Mouse (Mus musculus) E14TG2a.4 (cell line): ENCODE measurements around the gene Hist1h2be.
A peak's percentile ranks its signal among the peaks of the same experiment; 100 is the strongest.
"Not testable (repeated sequence)": the region's sequence is repeated elsewhere in the genome, so short reads cannot be mapped to it uniquely, and the experiment has no call there.

Source experiments
- H3K27me3 ChIP-seq: 2 replicates; pipeline ENCODE4 v1.6.1; 2014; ENCODE audit warnings: low read length, control low read depth; ENCODE audit not compliant: insufficient read depth
- H3K36me3 ChIP-seq: 2 replicates; pipeline ENCODE4 v1.6.1; 2014; ENCODE audit warnings: low read length, control low read depth; ENCODE audit not compliant: insufficient read depth
- H3K4me1 ChIP-seq: replicated peaks from 2 replicates; pipeline ENCODE4 v1.6.1; 2014; ENCODE audit warnings: low read depth, low read length, control low read depth
- H3K4me3 ChIP-seq: replicated peaks from 2 replicates; pipeline ENCODE4 v1.5.1; 2014; ENCODE audit warnings: mild to moderate bottlenecking, low read length
- H3K9me3 ChIP-seq: 2 replicates; pipeline ENCODE4 v1.6.1; 2014; ENCODE audit warnings: low read length, control low read depth
- CTCF ChIP-seq: conservative IDR thresholded peaks from 2 replicates; pipeline ENCODE4 v1.5.1; 2014; ENCODE audit warnings: low read length
- NANOG ChIP-seq: IDR thresholded peaks from 2 replicates; pipeline ENCODE4 v1.6.1; 2014; ENCODE audit warnings: borderline replicate concordance, low read length, mixed read lengths
- POU5F1 ChIP-seq: IDR thresholded peaks from 2 replicates; pipeline ENCODE4 v1.6.1; 2014; ENCODE audit warnings: low read length, borderline replicate concordance

Hist1h2be gene

DNA sequence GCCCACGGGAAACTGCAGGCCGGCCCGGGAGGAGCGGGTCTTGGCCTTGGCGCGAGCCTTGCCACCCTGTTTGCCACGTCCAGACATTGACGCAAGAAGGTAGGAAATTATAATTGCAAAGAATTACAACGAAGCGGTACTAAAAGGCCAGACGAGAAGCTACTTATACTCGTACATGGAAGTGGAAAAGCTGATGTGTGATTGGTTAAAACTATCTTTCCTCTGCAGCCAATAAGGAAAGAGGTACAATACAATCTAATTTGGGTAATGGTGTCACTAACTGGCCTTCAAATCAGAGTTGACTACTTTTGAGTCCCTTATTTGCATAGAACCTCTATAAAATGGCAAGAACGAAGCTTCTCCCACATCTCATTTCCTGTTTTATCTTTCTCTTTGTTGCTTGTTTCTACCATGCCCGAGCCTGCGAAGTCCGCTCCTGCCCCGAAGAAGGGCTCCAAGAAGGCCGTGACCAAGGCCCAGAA lies 49.9 kb downstream of the Hist1h2be start, which contains the start of the genes Hist1h2ae and Hist1h2bg:
Hist1h2ae (minus strand) TSS at position 199 of the 482 bp plus-strand sequence.
Hist1h2bg (plus strand) TSS at position 375 of the 482 bp plus-strand sequence.
- no peaks in the 10 kb centered on the region for H3K27me3 ChIP-seq
- no peaks in the 10 kb centered on the region for H3K36me3 ChIP-seq

DNA sequence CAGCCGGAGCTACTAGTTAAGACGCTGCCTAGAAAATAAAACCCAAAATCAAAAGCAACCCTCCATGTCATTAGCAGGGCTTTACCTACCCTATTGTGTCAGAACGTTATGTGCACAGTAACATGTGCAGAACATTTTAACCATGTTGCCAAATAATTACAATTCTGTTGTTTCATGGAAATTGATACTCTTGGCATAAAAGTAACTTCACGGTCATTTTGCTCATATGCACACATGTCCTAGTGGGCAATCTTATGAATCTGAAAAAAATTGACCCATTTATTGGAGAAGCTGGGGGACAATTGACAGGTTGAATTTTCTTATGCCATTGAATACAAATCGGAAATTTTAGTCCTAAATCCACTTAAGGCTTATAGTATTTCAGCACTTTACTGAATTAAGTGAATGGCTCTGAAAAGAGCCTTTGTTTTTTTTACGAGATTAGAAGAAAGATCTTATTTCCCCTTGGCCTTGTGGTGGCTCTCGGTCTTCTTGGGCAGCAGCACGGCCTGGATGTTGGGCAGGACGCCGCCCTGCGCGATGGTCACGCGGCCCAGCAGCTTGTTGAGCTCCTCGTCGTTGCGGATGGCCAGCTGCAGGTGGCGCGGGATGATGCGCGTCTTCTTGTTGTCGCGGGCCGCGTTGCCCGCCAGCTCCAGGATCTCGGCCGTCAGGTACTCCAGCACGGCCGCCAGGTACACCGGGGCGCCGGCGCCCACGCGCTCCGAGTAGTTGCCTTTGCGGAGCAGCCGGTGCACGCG lies 50.5 kb downstream of the Hist1h2be start:
- peak overlapping the region; percentile 69 for H3K4me3 ChIP-seq
- H3K27me3 ChIP-seq, H3K9me3 ChIP-seq, H3K36me3 ChIP-seq: not testable (repeated sequence)
- peaks cover 17% of the 10 kb centered on the region for H3K4me1 ChIP-seq

More for the DNA sequence above, 49.9 kb downstream of the Hist1h2be start, which contains the start of the genes Hist1h2ae and Hist1h2bg:
- Histone ChIP-seq H3K4me1 (peaks cover 14% of the 10 kb centered on the region), H3K9me3 (no peaks in the 10 kb centered on the region), H3K4me3 (peak within 1 kb of the TSS; percentile 69)
- TF ChIP-seq POU5F1: no peak
- no peak for TF ChIP-seq CTCF
- no peak for TF ChIP-seq NANOG

DNA sequence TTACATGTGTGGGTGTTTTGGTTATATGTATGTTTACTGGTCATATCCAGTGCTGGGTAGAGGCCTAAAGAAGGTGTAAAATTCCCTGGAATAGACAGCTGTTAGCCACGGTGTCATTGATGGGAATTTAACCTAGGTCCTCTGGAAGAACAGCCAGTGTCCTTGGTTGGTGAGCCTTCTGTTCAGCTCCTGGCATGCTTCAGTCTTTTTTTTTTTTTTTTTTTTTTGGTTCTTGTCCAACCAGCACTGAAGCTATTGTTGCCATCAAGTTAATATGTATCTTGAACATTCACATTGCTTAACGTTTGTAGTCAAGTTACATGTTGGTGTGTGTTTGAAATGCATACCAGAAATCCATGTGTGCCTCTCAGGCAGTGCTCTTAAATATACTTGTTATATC lies 56.4 kb downstream of the Hist1h2be start:
- no peaks in the 10 kb centered on the region for H3K9me3 ChIP-seq
- no peaks in the 10 kb centered on the region for H3K36me3 ChIP-seq
- no peaks in the 10 kb centered on the region for H3K27me3 ChIP-seq
- H3K4me1 ChIP-seq: peaks cover 16% of the 10 kb centered on the region
- no peak for TF ChIP-seq CTCF
- TF ChIP-seq NANOG: no peak
- no peak for TF ChIP-seq POU5F1
- H3K4me3 ChIP-seq: no peak overlapping the region

DNA sequence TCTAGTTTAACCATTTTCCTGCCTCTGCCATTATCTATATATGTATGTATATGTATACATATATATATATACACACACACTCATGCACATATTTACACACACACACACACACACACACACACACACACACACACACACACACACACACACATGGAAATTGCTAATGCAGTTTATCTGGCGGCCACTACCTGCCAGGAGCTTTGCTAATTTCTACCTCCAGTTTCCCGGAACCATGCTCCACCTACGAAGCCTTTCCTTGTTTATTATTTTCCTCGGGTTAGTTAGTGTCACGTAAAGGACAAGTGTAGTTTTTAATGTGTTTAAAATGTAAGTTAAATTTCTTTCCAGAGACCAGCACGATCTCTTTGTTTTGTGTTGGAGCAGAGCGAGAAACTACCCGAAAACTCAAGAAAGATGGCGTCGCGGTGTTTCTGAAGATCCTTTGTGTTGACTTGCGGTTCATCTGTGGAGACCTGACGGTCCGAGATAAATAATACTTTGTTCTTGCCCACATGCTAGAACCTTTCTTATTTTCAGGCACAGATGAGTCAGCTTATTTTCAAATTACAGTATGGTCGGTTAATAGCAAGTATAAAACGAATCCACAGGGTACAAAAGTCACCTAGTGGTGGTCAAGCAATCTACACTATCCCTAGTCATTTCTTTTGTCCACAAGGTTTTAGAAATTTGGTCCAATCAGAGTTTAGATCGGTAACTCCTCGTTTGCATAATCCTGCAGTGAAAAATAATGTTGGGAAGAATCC lies 58.0 kb downstream of the Hist1h2be start:
- no peaks in the 10 kb centered on the region for H3K9me3 ChIP-seq
- TF ChIP-seq NANOG (no peak), POU5F1 (no peak), CTCF (peak; percentile 59)
- H3K4me3 ChIP-seq: peak overlapping the region; percentile 74
- no peaks in the 10 kb centered on the region for H3K27me3 ChIP-seq
- H3K36me3 ChIP-seq: no peaks in the 10 kb centered on the region
- peaks cover 16% of the 10 kb centered on the region for H3K4me1 ChIP-seq

DNA sequence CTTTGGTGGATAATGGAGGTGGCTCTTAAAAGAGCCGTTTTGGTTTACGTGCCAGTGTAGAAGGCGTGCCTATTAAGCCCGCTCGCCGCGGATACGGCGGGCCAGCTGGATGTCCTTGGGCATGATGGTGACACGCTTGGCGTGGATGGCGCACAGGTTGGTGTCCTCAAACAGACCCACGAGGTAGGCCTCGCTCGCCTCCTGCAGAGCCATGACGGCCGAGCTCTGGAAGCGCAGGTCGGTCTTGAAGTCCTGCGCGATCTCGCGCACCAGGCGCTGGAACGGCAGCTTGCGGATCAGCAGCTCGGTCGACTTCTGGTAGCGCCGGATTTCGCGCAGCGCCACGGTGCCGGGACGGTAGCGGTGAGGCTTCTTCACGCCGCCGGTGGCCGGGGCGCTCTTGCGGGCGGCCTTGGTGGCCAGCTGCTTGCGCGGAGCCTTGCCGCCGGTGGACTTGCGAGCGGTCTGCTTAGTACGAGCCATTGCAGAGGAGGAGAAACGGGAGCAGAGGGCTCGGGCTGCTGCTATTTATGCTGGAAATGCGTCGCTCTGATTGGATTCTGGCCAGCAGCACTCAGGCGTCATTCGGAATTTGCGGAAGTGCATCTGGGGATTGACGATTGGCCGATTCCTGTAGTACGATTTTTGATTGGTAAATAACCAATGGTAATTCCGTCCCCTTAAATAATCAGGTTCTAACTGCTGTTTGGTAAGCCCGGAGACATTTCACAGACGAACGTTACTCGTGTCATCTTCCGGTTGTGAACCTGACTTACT lies 58.9 kb downstream of the Hist1h2be start, which contains the start of gene Hist1h3e:
Hist1h3e (minus strand) TSS at position 487 of the 777 bp plus-strand sequence.
- H3K36me3 ChIP-seq, H3K9me3 ChIP-seq, H3K27me3 ChIP-seq: not testable (repeated sequence)
- Histone ChIP-seq H3K4me3 (peak within 1 kb of the TSS; percentile 74), H3K4me1 (peaks cover 21% of the 10 kb centered on the region)

DNA sequence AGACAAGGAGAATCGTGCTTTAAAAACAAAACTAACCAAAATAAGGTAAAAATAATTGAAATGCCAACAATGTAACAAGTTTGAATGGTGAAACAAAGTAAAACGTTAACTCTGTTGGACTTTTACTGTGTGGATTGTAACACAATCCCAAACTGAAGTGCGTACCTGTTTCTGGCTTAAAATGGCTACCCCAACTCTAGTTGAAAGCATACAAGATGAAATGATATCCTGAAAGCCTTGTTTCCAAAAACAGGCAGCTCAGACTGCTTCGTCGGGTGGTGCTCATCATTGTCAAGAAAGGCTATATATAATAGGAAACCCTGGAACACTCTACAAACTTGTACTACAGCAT lies 59.4 kb downstream of the Hist1h2be start:
- Histone ChIP-seq H3K4me1 (peaks cover 24% of the 10 kb centered on the region), H3K4me3 (peak overlapping the region; percentile 63)
- H3K36me3 ChIP-seq, H3K27me3 ChIP-seq, H3K9me3 ChIP-seq: not testable (repeated sequence)

DNA sequence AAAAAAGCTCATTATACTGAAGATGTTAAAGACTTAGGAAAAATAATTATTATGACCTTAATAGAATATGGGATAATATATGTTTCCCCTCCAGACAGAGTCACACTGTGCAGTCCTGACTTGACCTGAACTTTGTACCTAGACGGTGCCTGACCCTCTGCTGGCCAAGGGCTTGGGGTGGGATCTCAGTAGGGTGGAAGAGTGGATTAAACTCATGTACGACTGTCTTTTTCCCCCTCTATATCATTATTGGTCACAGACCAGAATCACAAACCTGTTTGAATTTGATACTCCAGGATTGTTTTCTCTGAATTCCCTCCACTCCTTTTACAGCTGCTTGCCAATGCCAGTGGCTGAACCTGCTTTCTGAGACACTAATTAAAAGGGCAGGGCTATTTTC lies 60.2 kb downstream of the Hist1h2be start:
- not testable (repeated sequence) for H3K36me3 ChIP-seq, H3K9me3 ChIP-seq, H3K27me3 ChIP-seq
- peaks cover 27% of the 10 kb centered on the region for H3K4me1 ChIP-seq
- 0 out of 2 replicates have a peak overlapping the region, but pooled peaks have one; percentile 13 for H3K4me3 ChIP-seq

DNA sequence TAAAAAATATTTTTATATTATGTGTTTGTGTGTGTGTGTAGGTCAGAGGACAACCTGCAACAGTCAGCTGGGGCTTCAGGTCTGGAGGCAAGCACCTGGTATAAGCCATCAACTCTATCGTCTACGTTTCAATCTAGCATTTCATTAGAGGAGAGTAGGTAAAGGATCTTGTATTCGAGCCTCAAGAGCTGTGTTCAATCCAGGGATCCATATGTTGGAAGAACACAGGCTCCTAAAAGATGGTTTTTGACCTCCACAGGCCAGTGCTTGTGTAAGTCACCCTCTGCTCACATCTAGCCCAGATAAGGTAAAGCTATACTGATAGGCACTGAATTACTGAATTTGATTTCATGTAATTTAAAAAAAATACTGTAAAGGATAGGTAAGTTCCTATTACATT lies 64.0 kb downstream of the Hist1h2be start:
- Histone ChIP-seq H3K36me3 (no peaks in the 10 kb centered on the region), H3K9me3 (no peaks in the 10 kb centered on the region), H3K27me3 (no peaks in the 10 kb centered on the region), H3K4me3 (no peak overlapping the region), H3K4me1 (peaks cover 28% of the 10 kb centered on the region)
- no peak for TF ChIP-seq NANOG
- TF ChIP-seq POU5F1: no peak
- TF ChIP-seq CTCF: no peak
